Mouse (Mus musculus) liver, embryonic 14.5 days (tissue): ENCODE results near the gene Prdm4.

Source experiments
- CTCF ChIP-seq: IDR thresholded peaks from 2 replicates; pipeline ENCODE4 v1.5.1; 2016; ENCODE audit warnings: antibody characterized with exemption, low read depth, control low read depth
- EP300 ChIP-seq: IDR thresholded peaks from 2 replicates; pipeline ENCODE4 v1.6.1; 2016; ENCODE audit warnings: antibody characterized with exemption, low read depth

DNA sequence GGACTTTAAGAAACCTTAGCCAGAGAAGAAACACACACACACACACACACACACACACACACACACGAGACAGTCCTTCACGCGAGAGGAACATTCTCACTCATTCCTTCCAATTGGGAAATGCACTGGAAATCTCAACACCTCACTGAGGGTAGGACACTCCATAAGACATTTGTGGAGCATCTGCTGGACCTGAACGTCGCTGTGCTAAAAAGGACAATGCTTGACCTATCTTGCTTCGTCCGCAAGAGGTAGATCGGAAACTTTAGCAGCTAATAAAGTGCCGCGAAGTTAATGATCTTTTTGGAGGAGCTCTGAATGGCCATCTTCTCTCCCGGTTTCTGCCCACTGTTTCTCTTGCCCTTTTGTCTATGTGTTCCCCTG is 12.3 kb upstream of the Prdm4 start:
- TF ChIP-seq EP300 (no peak), CTCF (no peak)
